In genomic region chr13:9992640-9993039, GRCm38 (mm10) we compare ENCODE assay signal across 25 mouse cellular contexts.
A peak's percentile ranks its signal among the peaks of the same experiment; 100 is the strongest.
DNase-seq lines count a peak whose midpoint lies in the region; ATAC-seq and TF ChIP-seq lines count a peak whose summit lies in the region.
"Had no signal": no experiment of that assay in that cellular context is flagged by ENCODE, and none has a peak within 500 bp of the region (broad histone marks: within the 10 kb centered on the region; RNA-seq: fewer than 3 reads in every experiment).

No protein-coding gene starts in this region.

- H3K4me1 ChIP-seq in forebrain, embryonic 15.5 days, result peaks cover 3% of the 10 kb centered on the region; the same call in 1 of the 2 replicates
- H3K4me1 ChIP-seq in forebrain, embryonic 13.5 days, result peaks cover 2% of the 10 kb centered on the region; the same call in 1 of the 2 replicates
- H3K4me1 ChIP-seq in forebrain, postnatal 0 days (ENCODE audit: insufficient read depth), result no peaks in the 10 kb centered on the region
- H3K4me1 ChIP-seq in forebrain, embryonic 11.5 days (replicated peaks; ENCODE audit: control insufficient read depth, insufficient read depth, low read length), result no peaks in the 10 kb centered on the region
- H3K4me1 ChIP-seq in midbrain, postnatal 0 days (ENCODE audit: insufficient read depth, low read length), result no peaks in the 10 kb centered on the region
- H3K4me1 ChIP-seq in midbrain, embryonic 10.5 days, result no peaks in the 10 kb centered on the region
- H3K4me1 ChIP-seq: embryonic facial prominence, embryonic 13.5 days; embryonic facial prominence, embryonic 15.5 days had no signal

- H3K36me3 ChIP-seq in forebrain, embryonic 15.5 days, result no peaks in the 10 kb centered on the region
- H3K36me3 ChIP-seq in forebrain, embryonic 13.5 days (ENCODE audit: poor library complexity, severe bottlenecking), result no peaks in the 10 kb centered on the region
- no peaks in the 10 kb centered on the region for H3K36me3 ChIP-seq in forebrain, postnatal 0 days (ENCODE audit: insufficient read depth)
- no peaks in the 10 kb centered on the region for H3K36me3 ChIP-seq in forebrain, embryonic 11.5 days (ENCODE audit: control insufficient read depth, insufficient read depth, low read length)
- no peaks in the 10 kb centered on the region for H3K36me3 ChIP-seq in midbrain, postnatal 0 days (ENCODE audit: insufficient read depth, low read length)
- H3K36me3 ChIP-seq in midbrain, embryonic 10.5 days, result no peaks in the 10 kb centered on the region
- H3K36me3 ChIP-seq: embryonic facial prominence, embryonic 13.5 days; embryonic facial prominence, embryonic 15.5 days; G1E had no signal

- no peaks in the 10 kb centered on the region for H3K9me3 ChIP-seq in forebrain, embryonic 15.5 days
- H3K9me3 ChIP-seq in forebrain, embryonic 13.5 days (replicated peaks), result no peaks in the 10 kb centered on the region
- H3K9me3 ChIP-seq in forebrain, postnatal 0 days (ENCODE audit: low read length), result no peaks in the 10 kb centered on the region
- H3K9me3 ChIP-seq in forebrain, embryonic 11.5 days (ENCODE audit: control insufficient read depth, low read length), result no peaks in the 10 kb centered on the region
- no peaks in the 10 kb centered on the region for H3K9me3 ChIP-seq in midbrain, postnatal 0 days (ENCODE audit: low read length)
- no peaks in the 10 kb centered on the region for H3K9me3 ChIP-seq in midbrain, embryonic 10.5 days (replicated peaks)
- H3K9me3 ChIP-seq: embryonic facial prominence, embryonic 13.5 days; embryonic facial prominence, embryonic 15.5 days; G1E had no signal

- H3K4me2 ChIP-seq in forebrain, embryonic 15.5 days (replicated peaks), result no peak overlapping the region
- H3K4me2 ChIP-seq in forebrain, embryonic 13.5 days, result no peak overlapping the region
- no peak overlapping the region for H3K4me2 ChIP-seq in forebrain, postnatal 0 days (ENCODE audit: low read depth)
- H3K4me2 ChIP-seq in forebrain, embryonic 11.5 days (ENCODE audit: low read depth, low read length, severe bottlenecking), result no peak overlapping the region
- no peak overlapping the region for H3K4me2 ChIP-seq in midbrain, postnatal 0 days (ENCODE audit: low read depth, low read length, poor library complexity, severe bottlenecking)
- H3K4me2 ChIP-seq: embryonic facial prominence, embryonic 13.5 days; embryonic facial prominence, embryonic 15.5 days had no signal

- TF ChIP-seq CTCF in forebrain, postnatal 0 days (IDR thresholded peaks at IDR 0.05; ENCODE audit: low read depth), result no peak
- no peak for TF ChIP-seq CTCF in midbrain, postnatal 0 days (IDR thresholded peaks at IDR 0.05)

- H3K27ac ChIP-seq in forebrain, embryonic 15.5 days (replicated peaks), result no peak overlapping the region
- H3K27ac ChIP-seq in forebrain, embryonic 13.5 days, result no peak overlapping the region
- no peak overlapping the region for H3K27ac ChIP-seq in forebrain, postnatal 0 days (ENCODE audit: low read depth, low read length)
- H3K27ac ChIP-seq in forebrain, embryonic 11.5 days (ENCODE audit: low read depth, low read length), result no peak overlapping the region
- H3K27ac ChIP-seq in midbrain, postnatal 0 days (ENCODE audit: low read depth, low read length), result no peak overlapping the region
- H3K27ac ChIP-seq in midbrain, embryonic 10.5 days (replicated peaks), result no peak overlapping the region
- H3K27ac ChIP-seq: embryonic facial prominence, embryonic 13.5 days; embryonic facial prominence, embryonic 15.5 days had no signal

- 60% methylated on average over 2 of the region's 2 CpGs for WGBS in forebrain, embryonic 15.5 days
- WGBS in forebrain, embryonic 13.5 days, result 77% methylated on average over 2 of the region's 2 CpGs
- 55% methylated on average over 2 of the region's 2 CpGs for WGBS in forebrain, postnatal 0 days
- 86% methylated on average over 2 of the region's 2 CpGs for WGBS in forebrain, embryonic 11.5 days
- 81% methylated on average over 2 of the region's 2 CpGs for WGBS in midbrain, postnatal 0 days
- WGBS in midbrain, embryonic 10.5 days, result 80% methylated on average over 2 of the region's 2 CpGs

- no peak overlapping the region for H3K4me3 ChIP-seq in forebrain, embryonic 15.5 days
- H3K4me3 ChIP-seq in forebrain, embryonic 13.5 days, result no peak overlapping the region
- no peak overlapping the region for H3K4me3 ChIP-seq in forebrain, postnatal 0 days (ENCODE audit: low read depth, low read length)
- H3K4me3 ChIP-seq in forebrain, embryonic 11.5 days (ENCODE audit: low read depth, low read length), result no peak overlapping the region
- H3K4me3 ChIP-seq in midbrain, postnatal 0 days (ENCODE audit: low read depth, low read length), result no peak overlapping the region
- no peak overlapping the region for H3K4me3 ChIP-seq in midbrain, embryonic 10.5 days
- H3K4me3 ChIP-seq: embryonic facial prominence, embryonic 13.5 days; embryonic facial prominence, embryonic 15.5 days; erythroblast, embryonic 14.5 days had no signal

- no peaks in the 10 kb centered on the region for H3K27me3 ChIP-seq in forebrain, embryonic 15.5 days
- no peaks in the 10 kb centered on the region for H3K27me3 ChIP-seq in forebrain, embryonic 13.5 days
- no peaks in the 10 kb centered on the region for H3K27me3 ChIP-seq in forebrain, postnatal 0 days (ENCODE audit: insufficient read depth, low read length)
- H3K27me3 ChIP-seq in forebrain, embryonic 11.5 days (ENCODE audit: control insufficient read depth, insufficient read depth, low read length), result no peaks in the 10 kb centered on the region
- H3K27me3 ChIP-seq in midbrain, postnatal 0 days (ENCODE audit: insufficient read depth, low read length), result no peaks in the 10 kb centered on the region
- no peaks in the 10 kb centered on the region for H3K27me3 ChIP-seq in midbrain, embryonic 10.5 days (ENCODE audit: low read depth, poor library complexity, severe bottlenecking)
- H3K27me3 ChIP-seq: CH12.LX; embryonic facial prominence, embryonic 13.5 days; embryonic facial prominence, embryonic 15.5 days had no signal

- H3K9ac ChIP-seq in forebrain, embryonic 15.5 days (replicated peaks), result no peak overlapping the region
- H3K9ac ChIP-seq in forebrain, embryonic 13.5 days, result no peak overlapping the region
- H3K9ac ChIP-seq in forebrain, postnatal 0 days, result no peak overlapping the region
- no peak overlapping the region for H3K9ac ChIP-seq in forebrain, embryonic 11.5 days (ENCODE audit: low read length)
- H3K9ac ChIP-seq in midbrain, postnatal 0 days (replicated peaks; ENCODE audit: low read length, poor library complexity, severe bottlenecking), result no peak overlapping the region
- H3K9ac ChIP-seq: embryonic facial prominence, embryonic 13.5 days; embryonic facial prominence, embryonic 15.5 days had no signal

- DNase-seq in cerebellum, postnatal 10 days, result peak; percentile 33 to 34
- DNase-seq in forebrain, postnatal 0 days, result peak; percentile 24
- DNase-seq in forebrain, embryonic 11.5 days (ENCODE audit: low spot score), result no peak
- DNase-seq in midbrain, postnatal 0 days (ENCODE audit: low spot score), result peak; percentile 15
- no peak for DNase-seq in midbrain, embryonic 10.5 days (ENCODE audit: low spot score)
- DNase-seq: adrenal gland, adult 8-10 months; adrenal gland, postnatal 14 days; adrenal gland, postnatal 36 days; B cell, adult 2 months; cerebellum, adult 11-12 months; cerebellum, adult 2 months; cerebellum, adult 9-10 months; cerebellum, postnatal 36 days; embryo, embryonic 11 days had no signal

- no peak for ATAC-seq in cerebellum, adult (ENCODE audit: insufficient number of reproducible peaks, low FRiP score, low TSS enrichment)
- 0 out of 2 replicates have a peak, but pooled peaks have one; percentile 60 for ATAC-seq in forebrain, embryonic 15.5 days (replicated peaks)
- ATAC-seq in forebrain, embryonic 13.5 days, result no peak
- no peak; the same call in 1 of the 2 replicates for ATAC-seq in forebrain, postnatal 0 days
- no peak for ATAC-seq in forebrain, embryonic 11.5 days (replicated peaks; ENCODE audit: low FRiP score)
- no peak for ATAC-seq in midbrain, postnatal 0 days (ENCODE audit: low FRiP score)
- ATAC-seq: activated CD4-positive, CD25-positive, alpha-beta regulatory T cell, adult 4 months; CD4-positive, CD25-positive, alpha-beta regulatory T cell, adult 4 months; Patski had no signal

Comparison
In these comparisons a context has a peak if more than half of its experiments do, and no peak if none do; other contexts are left out.
1. DNase-seq: peak in cerebellum, postnatal 10 days (2 of 2), forebrain, postnatal 0 days (single experiment) and midbrain, postnatal 0 days (single experiment); none in forebrain, embryonic 11.5 days (single experiment) and midbrain, embryonic 10.5 days (single experiment).